Mouse (Mus musculus) bone marrow macrophage, adult 2 months (primary cell): ENCODE measurements around the gene Smim24. TPM values are rescaled to one million over a fixed set of nuclear protein-coding genes. Genes with fewer than 3 reads are reported as not detected.

ENCODE experiments used
- H3K27ac ChIP-seq: 2 replicates; pipeline ENCODE4 v1.5.1; 2012; ENCODE audit warnings: low read depth, low read length; ENCODE audit not compliant: insufficient read depth
- H3K4me1 ChIP-seq: 2 replicates; pipeline ENCODE4 v1.6.1; 2012; ENCODE audit warnings: low read length; ENCODE audit not compliant: control insufficient read depth, insufficient read depth
- H3K4me3 ChIP-seq: 2 replicates; pipeline ENCODE4 v1.5.1; 2012; ENCODE audit warnings: mild to moderate bottlenecking, low read length, moderate library complexity; ENCODE audit not compliant: insufficient read depth
- CTCF ChIP-seq: IDR thresholded peaks from 2 replicates; pipeline ENCODE4 v1.5.1; 2012; ENCODE audit warnings: low read depth, mild to moderate bottlenecking, low read length, moderate library complexity
- POLR2A ChIP-seq: IDR thresholded peaks from 2 replicates; pipeline ENCODE4 v1.6.1; 2012; ENCODE audit warnings: mild to moderate bottlenecking, low read depth, low read length, borderline replicate concordance
- polyA plus RNA-seq: library from polyadenylated mRNA; stranded (reverse); fragments of >200 nt; gene quantifications from 2 replicates; pipeline ENCODE4 v1.2.4, GENCODE M21; 2012; ENCODE audit not compliant: missing spikeins, insufficient read depth, insufficient read length

Gene Smim24
- polyA plus RNA-seq, 1 experiment, result 45.5 TPM

- no peak for TF ChIP-seq POLR2A
- TF ChIP-seq CTCF, result no peak
- Histone ChIP-seq H3K4me1 (peaks cover 29% of the 10 kb centered on the region), H3K27ac (peak overlapping the region; percentile 58), H3K4me3 (no peak overlapping the region)
Measured at GRCm38 (mm10) chr10:81389373-81389772, 3.5 kb upstream of the Smim24 start.

DNA sequence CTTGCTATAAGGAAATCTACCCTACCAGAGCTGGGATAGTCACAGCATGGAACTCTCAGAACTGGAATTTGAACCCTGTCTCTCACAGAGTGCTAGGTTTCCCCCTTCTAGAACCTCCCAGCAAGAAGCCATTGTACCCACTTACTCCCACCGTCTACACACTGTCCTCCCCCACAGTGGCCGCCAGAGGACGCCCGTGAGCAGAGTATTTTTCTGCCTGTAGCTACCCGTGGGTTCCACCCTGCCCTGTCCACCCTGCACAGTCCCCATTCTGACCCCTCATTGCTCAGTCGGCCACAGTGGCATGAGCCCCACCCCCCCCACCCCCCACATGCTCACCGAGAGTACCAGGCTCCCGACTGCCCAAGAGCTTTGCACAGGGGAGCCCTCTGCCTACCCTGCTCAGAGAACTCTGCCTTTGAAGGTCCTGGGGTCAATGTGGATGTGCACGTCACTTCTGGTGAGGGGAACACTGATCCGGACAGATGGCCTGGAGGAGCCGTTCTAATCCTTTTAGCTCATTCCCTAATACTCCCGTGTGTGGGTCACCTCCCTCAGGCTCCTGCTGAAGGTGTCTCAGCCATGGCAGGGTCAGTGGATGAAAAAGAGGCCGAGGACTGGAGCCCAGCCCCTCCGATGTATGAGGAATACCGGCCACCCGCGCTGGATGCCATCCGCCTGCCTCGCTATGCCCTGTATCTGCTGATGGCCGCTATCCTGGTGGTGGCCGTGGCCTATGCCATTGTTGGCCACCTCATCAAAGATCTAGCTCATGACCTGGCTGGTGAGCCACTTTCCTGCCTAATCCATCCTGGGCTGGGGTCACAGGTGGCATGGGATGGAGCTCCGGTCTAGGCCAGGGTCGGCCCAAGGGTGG is 2.8 kb upstream of the Smim24 start:
- no peak overlapping the region for H3K4me3 ChIP-seq
- TF ChIP-seq POLR2A (no peak), CTCF (peak; percentile 98)
- H3K27ac ChIP-seq, result peak overlapping the region; percentile 58
- H3K4me1 ChIP-seq, result peaks cover 29% of the 10 kb centered on the region

DNA sequence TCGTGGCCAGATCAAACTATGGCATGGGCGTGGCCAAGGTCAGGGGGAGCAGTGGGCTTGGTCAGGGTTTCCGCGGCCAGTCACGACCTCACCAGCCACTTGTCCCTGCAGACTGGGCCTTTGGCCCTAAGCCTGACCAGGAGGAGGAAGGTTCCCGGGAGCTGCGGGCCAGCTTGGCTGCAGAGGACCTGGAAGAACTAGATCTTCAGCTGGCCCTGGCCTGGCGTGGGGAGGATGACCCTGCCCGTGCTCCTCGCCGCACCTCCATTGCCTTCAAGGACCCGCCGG is 2.2 kb upstream of the Smim24 start:
- peaks cover 24% of the 10 kb centered on the region for H3K4me1 ChIP-seq
- TF ChIP-seq POLR2A (no peak), CTCF (no peak)
- no peak overlapping the region for H3K27ac ChIP-seq
- H3K4me3 ChIP-seq, result no peak overlapping the region

DNA sequence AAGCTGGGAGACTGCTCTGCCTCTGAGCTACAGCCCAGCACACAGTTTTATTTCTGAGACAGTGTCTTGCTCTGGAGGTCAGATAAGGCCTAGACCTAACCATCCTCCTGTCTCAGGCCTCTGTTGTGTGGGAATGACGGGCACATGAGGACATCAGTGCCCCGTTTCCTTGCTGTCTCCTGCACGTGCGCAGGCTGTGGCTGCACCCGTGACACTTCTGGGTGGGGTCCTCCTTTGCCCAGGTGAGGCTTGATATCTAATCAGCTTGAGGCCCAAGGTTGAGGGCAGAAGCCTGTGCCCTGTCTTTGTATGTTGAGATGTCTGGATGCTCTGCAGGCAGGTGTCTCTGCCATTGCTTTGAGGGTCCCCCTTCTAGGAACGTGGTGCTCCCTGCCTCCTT is 581 bp upstream of the Smim24 start:
- Histone ChIP-seq H3K4me3 (no peak overlapping the region), H3K4me1 (peaks cover 21% of the 10 kb centered on the region), H3K27ac (no peak overlapping the region)
- no peak for TF ChIP-seq POLR2A

- Histone ChIP-seq H3K4me3 (no peak overlapping the region), H3K27ac (no peak overlapping the region), H3K4me1 (peaks cover 18% of the 10 kb centered on the region)
- TF ChIP-seq CTCF (no peak), POLR2A (no peak)
Measured at GRCm38 (mm10) chr10:81393456-81394063, 709 bp downstream of the Smim24 start.

DNA sequence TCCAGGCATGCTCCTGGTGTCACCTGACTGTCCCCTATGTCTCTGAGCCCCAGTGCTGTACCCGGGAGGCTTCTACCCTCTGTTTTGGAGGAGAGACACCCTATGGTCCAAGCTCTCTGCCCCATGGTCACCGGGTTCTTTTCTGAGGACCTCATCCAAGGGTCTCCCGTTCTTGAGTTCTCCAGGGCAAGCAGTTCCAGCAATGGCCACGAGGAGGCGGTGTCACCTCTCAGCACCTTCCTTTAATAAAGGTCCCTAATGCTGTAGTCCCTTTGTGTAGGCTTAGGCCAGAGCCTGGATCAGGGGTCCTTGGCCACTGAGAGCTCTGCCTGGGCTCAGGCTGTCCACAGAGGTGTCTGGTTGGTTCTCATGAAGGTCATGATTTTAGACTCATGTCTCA is 2.3 kb downstream of the Smim24 start:
- Histone ChIP-seq H3K4me3 (no peak overlapping the region), H3K4me1 (peaks cover 4% of the 10 kb centered on the region), H3K27ac (no peak overlapping the region)
- TF ChIP-seq CTCF, result peak; percentile 84
- TF ChIP-seq POLR2A, result no peak

GRCm38 (mm10) chr10:81395865-81396264 is 3.0 kb downstream of the Smim24 start:
- H3K4me3 ChIP-seq, result no peak overlapping the region
- TF ChIP-seq CTCF (no peak), POLR2A (no peak)
- no peak overlapping the region for H3K27ac ChIP-seq
- H3K4me1 ChIP-seq, result peaks cover 6% of the 10 kb centered on the region

DNA sequence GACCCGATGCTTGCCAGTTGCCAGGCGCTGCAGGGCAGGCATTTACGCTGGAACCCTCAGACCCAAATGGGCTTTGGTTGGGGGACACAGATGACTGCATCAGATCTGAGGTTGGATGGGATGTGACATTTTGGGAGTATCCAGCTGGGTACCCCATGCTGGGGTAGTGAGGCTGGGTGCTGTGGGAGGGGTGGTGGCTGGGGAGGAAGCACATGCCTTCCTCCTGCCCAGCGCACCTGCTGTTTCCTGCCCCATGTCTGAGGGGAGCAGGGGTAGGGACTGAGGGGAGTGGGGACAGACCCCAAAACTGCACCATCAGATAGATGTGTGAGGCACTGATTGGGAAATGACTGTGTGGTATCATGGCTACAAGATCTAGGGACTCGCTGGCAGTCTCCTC is 3.9 kb downstream of the Smim24 start:
- Histone ChIP-seq H3K4me3 (no peak overlapping the region), H3K4me1 (peaks cover 13% of the 10 kb centered on the region), H3K27ac (no peak overlapping the region)
- TF ChIP-seq CTCF (no peak), POLR2A (no peak)

DNA sequence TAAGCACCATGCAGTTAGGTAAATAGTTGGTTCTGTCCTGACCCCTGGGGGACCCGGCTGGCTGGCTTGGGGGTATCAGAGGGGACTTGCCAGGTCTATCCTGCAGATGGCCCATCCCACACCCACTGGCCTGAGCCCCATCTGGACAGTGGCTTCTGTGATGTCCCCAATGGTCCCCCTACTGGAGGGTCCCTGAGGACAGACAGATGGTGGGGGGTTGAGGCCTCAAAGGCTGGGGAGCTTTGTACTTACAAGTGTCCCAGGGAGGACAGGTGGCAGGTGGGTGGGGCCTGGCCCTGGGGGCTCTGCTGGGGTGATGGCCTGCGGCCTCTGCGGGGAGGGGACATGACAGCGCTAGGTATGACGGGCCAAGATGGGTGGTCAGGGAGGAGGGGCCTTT is 6.4 kb downstream of the Smim24 start:
- no peak for TF ChIP-seq POLR2A
- TF ChIP-seq CTCF, result no peak
- no peak overlapping the region for H3K4me3 ChIP-seq
- no peak overlapping the region for H3K27ac ChIP-seq
- peaks cover 20% of the 10 kb centered on the region for H3K4me1 ChIP-seq

- no peak for TF ChIP-seq POLR2A
- TF ChIP-seq CTCF, result no peak
- H3K27ac ChIP-seq, result no peak overlapping the region
- peaks cover 26% of the 10 kb centered on the region for H3K4me1 ChIP-seq
- H3K4me3 ChIP-seq, result peak overlapping the region; percentile 32
Measured at GRCm38 (mm10) chr10:81399798-81400308, 7.0 kb downstream of the Smim24 start.
